In the genomic region with DNA sequence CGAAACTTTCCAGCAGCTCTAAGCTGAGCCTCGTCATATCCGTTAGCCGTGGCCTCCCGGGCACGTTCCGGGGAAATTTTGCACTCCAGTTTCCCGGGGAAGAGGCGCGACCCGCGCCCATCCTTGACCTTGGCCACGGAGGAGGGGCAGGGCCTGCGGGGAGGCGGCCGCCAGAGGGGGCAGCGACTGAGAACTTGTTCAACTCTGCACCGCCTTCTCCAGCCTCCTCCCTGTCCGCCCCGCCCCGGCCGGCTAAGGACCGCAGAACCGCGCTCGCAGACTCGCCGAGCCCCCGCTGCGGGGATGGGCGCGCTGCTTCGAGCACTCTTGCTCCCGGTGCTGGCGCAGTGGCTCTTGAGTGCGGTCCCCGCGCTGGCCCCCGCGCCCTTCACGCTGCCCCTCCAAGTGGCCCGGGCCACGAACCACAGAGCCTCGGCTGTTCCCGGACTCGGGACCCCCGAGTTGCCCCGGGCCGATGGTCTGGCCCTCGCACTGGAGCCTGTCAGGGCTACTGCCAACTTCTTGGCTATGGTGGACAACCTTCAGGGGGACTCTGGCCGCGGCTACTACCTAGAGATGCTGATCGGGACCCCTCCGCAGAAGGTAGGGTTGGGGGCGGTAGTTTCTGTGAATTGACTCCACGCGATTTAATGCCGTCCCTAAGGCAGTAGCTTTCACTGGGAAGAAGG, we compare ENCODE assay signal across 8 mouse cellular contexts. TPM values are rescaled to one million over a fixed set of nuclear protein-coding genes. Genes with fewer than 3 reads are reported as not detected.
DNase-seq lines count a peak whose midpoint lies in the region; ATAC-seq and TF ChIP-seq lines count a peak whose summit lies in the region.

A gene (plus strand): TSS at position 244 of the 689 bp plus-strand sequence.

- DNase-seq in adrenal gland, postnatal 10 days = peak; percentile 85
- peak; percentile 51 for DNase-seq in embryo, embryonic 11.5 days (ENCODE audit: low read depth, low spot score)
- peak; percentile 55 to 80 for DNase-seq in gastrocnemius, postnatal 4 days (ENCODE audit: low spot score in 2 of 2)
- peak; percentile 80 for DNase-seq in limb, embryonic 11.5 days (ENCODE audit: low spot score)
- DNase-seq in midbrain, embryonic 10.5 days (ENCODE audit: low spot score) = peak; percentile 77
- peak in 1 of 2 experiments; percentile 12 for DNase-seq in spleen, adult 2 months (ENCODE audit: low read depth in 1 of 2, low spot score in 2 of 2)

- peak; percentile 54 for ATAC-seq in inflammation-experienced regulatory T-cells, adult 6 months
- peak; percentile 83 for ATAC-seq in limb, embryonic 11.5 days (ENCODE audit: insufficient number of reproducible peaks, low FRiP score, low TSS enrichment, low read depth)
- no peak for ATAC-seq in monocyte, adult 5-6 weeks (replicated peaks; ENCODE audit: insufficient number of reproducible peaks, low FRiP score, low TSS enrichment, poor library complexity, severe bottlenecking)

- no peak for TF ChIP-seq CTCF in spleen, adult 2 months (IDR thresholded peaks at IDR 0.05; ENCODE audit: extremely low read depth, insufficient read depth, insufficient read length, insufficient replicate concordance)

- H3K36me3 ChIP-seq in limb, embryonic 11.5 days (ENCODE audit: control insufficient read depth, insufficient read depth, low read length) = no peaks in the 10 kb centered on the region
- no peaks in the 10 kb centered on the region for H3K36me3 ChIP-seq in midbrain, embryonic 10.5 days
- no peaks in the 10 kb centered on the region for H3K36me3 ChIP-seq in spleen, adult 2 months (ENCODE audit: control insufficient read depth, insufficient read depth, low read length)

- WGBS in limb, embryonic 11.5 days = under 1% methylated on average over 58 of the region's 58 CpGs
- under 1% methylated on average over 58 of the region's 58 CpGs for WGBS in midbrain, embryonic 10.5 days
- WGBS in spleen, adult 2 months = 2% methylated on average over 58 of the region's 58 CpGs

- peaks cover 6% of the 10 kb centered on the region; the same call in 1 of the 2 replicates for H3K4me1 ChIP-seq in limb, embryonic 11.5 days (ENCODE audit: control insufficient read depth, insufficient read depth, low read length)
- peaks cover 24% of the 10 kb centered on the region for H3K4me1 ChIP-seq in midbrain, embryonic 10.5 days
- no peaks in the 10 kb centered on the region for H3K4me1 ChIP-seq in spleen, adult 2 months (ENCODE audit: control insufficient read depth, insufficient read depth, insufficient read length)

- TF ChIP-seq POLR2A in spleen, adult 2 months (IDR thresholded peaks at IDR 0.05; ENCODE audit: low read depth, low read length) = no peak

- H3K9me3 ChIP-seq in limb, embryonic 11.5 days (ENCODE audit: control insufficient read depth, low read length) = no peaks in the 10 kb centered on the region
- H3K9me3 ChIP-seq in midbrain, embryonic 10.5 days (replicated peaks) = no peaks in the 10 kb centered on the region

- H3K27me3 ChIP-seq in limb, embryonic 11.5 days (ENCODE audit: control insufficient read depth, insufficient read depth, low read length) = peaks cover 16% of the 10 kb centered on the region
- H3K27me3 ChIP-seq in midbrain, embryonic 10.5 days (ENCODE audit: low read depth, poor library complexity, severe bottlenecking) = peaks cover 58% of the 10 kb centered on the region
- H3K27me3 ChIP-seq in spleen, adult 2 months (ENCODE audit: control insufficient read depth, insufficient read depth, low read length) = peaks cover 9% of the 10 kb centered on the region; the same call in 1 of the 2 replicates

- H3K4me3 ChIP-seq in limb, embryonic 11.5 days (ENCODE audit: low read depth, low read length) = peak within 1 kb of the TSS; percentile 51
- peak within 1 kb of the TSS; percentile 73 for H3K4me3 ChIP-seq in midbrain, embryonic 10.5 days
- H3K4me3 ChIP-seq in spleen, adult 2 months (ENCODE audit: extremely low read depth, insufficient read depth, insufficient read length) = peak within 1 kb of the TSS; percentile 40; the same call in 1 of the 2 replicates

- H3K27ac ChIP-seq in limb, embryonic 11.5 days (replicated peaks; ENCODE audit: low read depth, low read length) = no peak within 1 kb of the TSS
- H3K27ac ChIP-seq in midbrain, embryonic 10.5 days (replicated peaks) = peak within 1 kb of the TSS; percentile 61; the same call in 1 of the 2 replicates
- H3K27ac ChIP-seq in spleen, adult 2 months (ENCODE audit: insufficient read depth, low read length) = peak within 1 kb of the TSS; percentile 73; the same call in 1 of the 2 replicates

- H3K9ac ChIP-seq in limb, embryonic 11.5 days (ENCODE audit: low read length) = peak within 1 kb of the TSS; percentile 50; the same call in 1 of the 2 replicates

- peak within 1 kb of the TSS; percentile 99 for H3K4me2 ChIP-seq in limb, embryonic 11.5 days (ENCODE audit: low read depth, severe bottlenecking)

RNA-seq across cellular contexts. Expression of the gene that starts here (rescaled TPM):
- 10 to 100 TPM; 16.5 to 18.7 TPM for total RNA-seq in adrenal gland, postnatal 10 days (2021)
- total RNA-seq in gastrocnemius, postnatal 4 days (2021) = 10 to 100 TPM; 12.0 to 12.2 TPM
- 1 to 10 TPM; 1.4 to 4.3 (median 3.6) TPM for polyA plus RNA-seq in inflammation-experienced regulatory T-cells, adult 6 months (2017; shearing (Covaris generic))
- polyA plus RNA-seq in limb, embryonic 11.5 days (2014; fragmentation: Nextera tagmentation; extraction: Ambion mirVana) = 1.1 and 1.4 TPM in 2 replicates
- 1.1 and 1.8 TPM in 2 replicates for polyA plus RNA-seq in midbrain, embryonic 10.5 days (2016; fragmentation: Nextera tagmentation; extraction: Ambion mirVana)
- 2.4 and 2.5 TPM in 2 replicates for polyA plus RNA-seq in spleen, adult 2 months (2012; rRNA removed)
- total RNA-seq in monocyte, adult 5-6 weeks (2017) = 0.21 TPM in 1 of 3 replicates, not detected in the others

Comparison
In these comparisons a context has a peak if more than half of its experiments do, and no peak if none do; other contexts are left out.
1. RNA of the gene that starts here (total RNA-seq): 16.5 to 18.7 TPM in adrenal gland, postnatal 10 days and 12.0 to 12.2 TPM in gastrocnemius, postnatal 4 days; 0.21 TPM in monocyte, adult 5-6 weeks; every median in the first group is over 10 times any median in the second.
2. Peak in every context shown above with its lines, with median percentiles within 50 percentile points of each other: H3K4me3 ChIP-seq.